Mouse (Mus musculus): ENCODE data around the gene Adipor1.

The Adipor1 gene

GRCm38 (mm10) chr1:134415168-134415831, at the start of gene Adipor1:
Gene Adipor1, plus strand, starts transcription at chr1:134415378.
- DNase-seq (ENCODE audit: low read depth, low spot score) = peak; percentile 97

- DNase-seq (ENCODE audit: low read depth, low spot score) = no peak
These were observed 49.7 kb upstream of the Adipor1 start for GRCm38 (mm10) chr1:134365491-134365890.

GRCm38 (mm10) chr1:134368777-134369337, 46.3 kb upstream of the Adipor1 start:
- peak; percentile 73 for DNase-seq (ENCODE audit: low read depth, low spot score)

- no peak for DNase-seq (ENCODE audit: low read depth, low spot score)
These were observed 41.1 kb upstream of the Adipor1 start for GRCm38 (mm10) chr1:134374124-134374523.

GRCm38 (mm10) chr1:134381051-134381450, 34.1 kb upstream of the Adipor1 start:
- DNase-seq (ENCODE audit: low read depth, low spot score) = peak; percentile 58

- peak; percentile 96 for DNase-seq (ENCODE audit: low read depth, low spot score)
These were observed 33.2 kb upstream of the Adipor1 start for GRCm38 (mm10) chr1:134381795-134382625.

GRCm38 (mm10) chr1:134384581-134384980, 30.6 kb upstream of the Adipor1 start:
- peak; percentile 95 for DNase-seq (ENCODE audit: low read depth, low spot score)

- DNase-seq (ENCODE audit: low read depth, low spot score) = peak; percentile 71
These were observed 30.0 kb upstream of the Adipor1 start for GRCm38 (mm10) chr1:134385176-134385575.

GRCm38 (mm10) chr1:134385666-134386065, 29.5 kb upstream of the Adipor1 start, which contains the start of gene 4933406M09Rik:
Gene 4933406M09Rik, plus strand, starts transcription at chr1:134385940.
- peak; percentile 52 for DNase-seq (ENCODE audit: low read depth, low spot score)

GRCm38 (mm10) chr1:134393827-134394226, 21.4 kb upstream of the Adipor1 start:
- no peak for DNase-seq (ENCODE audit: low read depth, low spot score)

- no peak for DNase-seq (ENCODE audit: low read depth, low spot score)
These were observed 17.0 kb upstream of the Adipor1 start for GRCm38 (mm10) chr1:134398210-134398609.

- peak; percentile 95 for DNase-seq (ENCODE audit: low read depth, low spot score)
These were observed 15.4 kb upstream of the Adipor1 start for GRCm38 (mm10) chr1:134399735-134400134.

GRCm38 (mm10) chr1:134405509-134406413, 9.4 kb upstream of the Adipor1 start, which contains the start of gene Cyb5r1:
Gene Cyb5r1, plus strand, starts transcription at chr1:134405559.
- DNase-seq (ENCODE audit: low read depth, low spot score) = peak; percentile 98

GRCm38 (mm10) chr1:134406414-134406771, 8.8 kb upstream of the Adipor1 start:
- no peak for DNase-seq (ENCODE audit: low read depth, low spot score)

- DNase-seq (ENCODE audit: low read depth, low spot score) = no peak
These were observed 7.1 kb upstream of the Adipor1 start for GRCm38 (mm10) chr1:134408080-134408479.

- DNase-seq (ENCODE audit: low read depth, low spot score) = no peak
These were observed 3.2 kb upstream of the Adipor1 start for GRCm38 (mm10) chr1:134411706-134412629.

GRCm38 (mm10) chr1:134414038-134414437, 1.1 kb upstream of the Adipor1 start:
- DNase-seq (ENCODE audit: low read depth, low spot score) = no peak

GRCm38 (mm10) chr1:134414501-134415167, 544 bp upstream of the Adipor1 start:
- no peak for DNase-seq (ENCODE audit: low read depth, low spot score)

GRCm38 (mm10) chr1:134418414-134418975, 3.3 kb downstream of the Adipor1 start:
- no peak for DNase-seq (ENCODE audit: low read depth, low spot score)

All from R1 (cell line).